Mouse (Mus musculus) hindbrain, postnatal 0 days (tissue): ENCODE measurements around the gene Rbm44. TPM values are rescaled to one million over a fixed set of nuclear protein-coding genes. Genes with fewer than 3 reads are reported as not detected.

Source experiments
- ATAC-seq: fragments of 200-750 bp; cut with Nextera tagmentation; 2 replicates; pipeline ENCODE4 v1.8.0; 2017; ENCODE audit warnings: mild to moderate bottlenecking, moderate TSS enrichment, moderate library complexity
- DNase-seq: peaks from one replicate; pipeline ENCODE4 v3.0.0-alpha.2; 2015; ENCODE audit warnings: low spot score
- H3K27ac ChIP-seq: fragments of 300-500 bp; sonication (generic); 2 replicates; pipeline ENCODE4 v1.5.1; 2014; ENCODE audit warnings: mild to moderate bottlenecking
- H3K27me3 ChIP-seq: fragments of 300-500 bp; sonication (generic); 2 replicates; pipeline ENCODE4 v1.6.1; 2014; ENCODE audit warnings: low read length, mixed read lengths; ENCODE audit not compliant: insufficient read depth
- H3K36me3 ChIP-seq: fragments of 300-500 bp; sonication (generic); 2 replicates; pipeline ENCODE4 v1.6.1; 2014; ENCODE audit warnings: low read length, mixed read lengths; ENCODE audit not compliant: insufficient read depth
- H3K4me1 ChIP-seq: fragments of 300-500 bp; sonication (generic); 2 replicates; pipeline ENCODE4 v1.6.1; 2014; ENCODE audit warnings: antibody characterized with exemption, low read length, mixed read lengths; ENCODE audit not compliant: insufficient read depth
- H3K4me2 ChIP-seq: fragments of 300-500 bp; sonication (generic); 2 replicates; pipeline ENCODE4 v1.6.1; 2014; ENCODE audit warnings: low read depth, mild to moderate bottlenecking, low read length, moderate library complexity, mixed read lengths
- H3K4me3 ChIP-seq: fragments of 300-500 bp; sonication (generic); 2 replicates; pipeline ENCODE4 v1.5.1; 2014; ENCODE audit warnings: low read length
- H3K9ac ChIP-seq: fragments of 300-500 bp; sonication (generic); replicated peaks from 2 replicates; pipeline ENCODE4 v1.6.1; 2014; ENCODE audit warnings: mild to moderate bottlenecking, low read length, moderate library complexity, mixed read lengths
- H3K9me3 ChIP-seq: fragments of 300-500 bp; sonication (generic); 2 replicates; pipeline ENCODE4 v1.6.1; 2016; ENCODE audit warnings: low read length, mixed read lengths
- CTCF ChIP-seq: IDR thresholded peaks from 2 replicates; pipeline ENCODE4 v1.5.1; 2016; ENCODE audit warnings: antibody characterized with exemption, control low read depth, low read depth
- WGBS: fragments of 180-500 bp; shearing (Covaris S2); extraction: QIAGEN DNeasy Blood & Tissue Kit; methylation state at CpG from one replicate; pipeline ENCODE4 v1.1.7; 2014; 5-methylcytosine and 5-hydroxymethylcytosine counted together
- polyA plus RNA-seq: library from polyadenylated mRNA; unstranded; fragments of >200 nt; fragmentation: Nextera tagmentation; extraction: Ambion mirVana; gene quantifications from 2 replicates; pipeline ENCODE4 v1.2.1, GENCODE M21; 2015
- total RNA-seq: library from RNA; depleted of rRNA; stranded (reverse); fragments of >200 nt; gene quantifications from 2 replicates; pipeline ENCODE4 v1.2.3, GENCODE M21; 2014

Gene Rbm44
- total and polyA plus RNA-seq, 2 experiments from 2014 or later, result 0.11 TPM; not detected in 1

GRCm38 (mm10) chr1:91181261-91181660 lies 36.4 kb downstream of the Rbm44 start:
- 32% methylated on average over 5 of the region's 5 CpGs for WGBS

GRCm38 (mm10) chr1:91181784-91182450 lies 37.0 kb downstream of the Rbm44 start:
- no peak for TF ChIP-seq CTCF
- H3K4me3 ChIP-seq, result no peak overlapping the region
- DNase-seq, result peak; percentile 71

More at GRCm38 (mm10) chr1:91181261-91181660, 36.4 kb downstream of the Rbm44 start:
- ATAC-seq (no peak), DNase-seq (peak; percentile 56)
- H3K36me3 ChIP-seq, result no peaks in the 10 kb centered on the region
- peaks cover 8% of the 10 kb centered on the region; the same call in 1 of the 2 replicates for H3K4me1 ChIP-seq
- peak overlapping the region; percentile 74 for H3K27ac ChIP-seq
- TF ChIP-seq CTCF, result no peak
- no peak overlapping the region for H3K9ac ChIP-seq
- H3K4me2 ChIP-seq, result peak overlapping the region; percentile 65
- no peaks in the 10 kb centered on the region for H3K27me3 ChIP-seq
- H3K9me3 ChIP-seq, result no peaks in the 10 kb centered on the region
- no peak overlapping the region for H3K4me3 ChIP-seq

GRCm38 (mm10) chr1:91183305-91183704 lies 38.4 kb downstream of the Rbm44 start:
- H3K4me3 ChIP-seq, result no peak overlapping the region
- peaks cover 8% of the 10 kb centered on the region; the same call in 1 of the 2 replicates for H3K4me1 ChIP-seq
- no peak overlapping the region for H3K27ac ChIP-seq
- TF ChIP-seq CTCF, result no peak
- no peak overlapping the region for H3K4me2 ChIP-seq
- 82% methylated on average over 10 of the region's 10 CpGs for WGBS
- H3K9me3 ChIP-seq, result no peaks in the 10 kb centered on the region
- ATAC-seq (no peak), DNase-seq (no peak)
- H3K27me3 ChIP-seq, result no peaks in the 10 kb centered on the region
- H3K36me3 ChIP-seq, result no peaks in the 10 kb centered on the region
- H3K9ac ChIP-seq, result no peak overlapping the region

More at GRCm38 (mm10) chr1:91181784-91182450, 37.0 kb downstream of the Rbm44 start:
- H3K4me1 ChIP-seq, result peaks cover 8% of the 10 kb centered on the region; the same call in 1 of the 2 replicates
- no peaks in the 10 kb centered on the region for H3K9me3 ChIP-seq
- ATAC-seq, result peak; percentile 77
- H3K36me3 ChIP-seq, result no peaks in the 10 kb centered on the region
- peak overlapping the region; percentile 74 for H3K27ac ChIP-seq
- WGBS, result 27% methylated on average over 12 of the region's 12 CpGs
- no peak overlapping the region for H3K9ac ChIP-seq
- no peaks in the 10 kb centered on the region for H3K27me3 ChIP-seq
- peak overlapping the region; percentile 65 for H3K4me2 ChIP-seq

GRCm38 (mm10) chr1:91186677-91187076 lies 41.8 kb downstream of the Rbm44 start:
- no peak for TF ChIP-seq CTCF
- H3K4me2 ChIP-seq, result no peak overlapping the region
- H3K4me1 ChIP-seq, result 0 out of 2 replicates have a peak, but pooled peaks cover 5% of the 10 kb centered on the region
- no peaks in the 10 kb centered on the region for H3K36me3 ChIP-seq
- no peak overlapping the region for H3K9ac ChIP-seq
- H3K27me3 ChIP-seq, result no peaks in the 10 kb centered on the region
- DNase-seq (no peak), ATAC-seq (no peak)
- WGBS, result 88% methylated on average over 6 of the region's 6 CpGs
- no peak overlapping the region for H3K27ac ChIP-seq
- no peaks in the 10 kb centered on the region for H3K9me3 ChIP-seq
- H3K4me3 ChIP-seq, result no peak overlapping the region

GRCm38 (mm10) chr1:91187315-91187714 lies 42.4 kb downstream of the Rbm44 start:
- H3K4me3 ChIP-seq, result no peak overlapping the region
- H3K4me1 ChIP-seq, result 0 out of 2 replicates have a peak, but pooled peaks cover 2% of the 10 kb centered on the region
- H3K9me3 ChIP-seq, result no peaks in the 10 kb centered on the region
- H3K36me3 ChIP-seq, result no peaks in the 10 kb centered on the region
- no peak for ATAC-seq
- H3K27ac ChIP-seq, result no peak overlapping the region
- no peak overlapping the region for H3K4me2 ChIP-seq
- H3K27me3 ChIP-seq, result no peaks in the 10 kb centered on the region
- no peak for TF ChIP-seq CTCF
- WGBS, result 83% methylated on average over 5 of the region's 5 CpGs
- H3K9ac ChIP-seq, result no peak overlapping the region
- no peak for DNase-seq

GRCm38 (mm10) chr1:91187786-91188640 lies 43.1 kb downstream of the Rbm44 start:
- 87% methylated on average over 7 of the region's 7 CpGs for WGBS

More at GRCm38 (mm10) chr1:91187786-91188640, 43.1 kb downstream of the Rbm44 start:
- H3K27me3 ChIP-seq, result no peaks in the 10 kb centered on the region
- no peaks in the 10 kb centered on the region for H3K36me3 ChIP-seq
- H3K4me2 ChIP-seq, result no peak overlapping the region
- no peak for TF ChIP-seq CTCF
- no peak overlapping the region for H3K4me3 ChIP-seq
- no peaks in the 10 kb centered on the region for H3K9me3 ChIP-seq
- no peak for ATAC-seq
- H3K9ac ChIP-seq, result no peak overlapping the region
- DNase-seq, result no peak
- no peaks in the 10 kb centered on the region for H3K4me1 ChIP-seq
- no peak overlapping the region for H3K27ac ChIP-seq
